Comparison of ENCODE assay signal across 21 mouse cellular contexts in genomic region chr13:67065386-67065785, GRCm38 (mm10). TPM values are rescaled to one million over a fixed set of nuclear protein-coding genes. Genes with fewer than 3 reads are reported as not detected.
"Had no signal": no experiment of that assay in that cellular context is flagged by ENCODE, and none has a peak within 500 bp of the region (broad histone marks: within the 10 kb centered on the region; RNA-seq: fewer than 3 reads in every experiment).

No protein-coding gene starts in this region.

- H3K4me2 ChIP-seq: limb, embryonic 13.5 days; liver, embryonic 13.5 days; midbrain, embryonic 13.5 days; neural tube, embryonic 13.5 days; stomach, embryonic 15.5 days had no signal

- H3K4me1 ChIP-seq: limb, embryonic 13.5 days; stomach, embryonic 15.5 days had no signal

- H3K27ac ChIP-seq: kidney, postnatal 0 days; limb, embryonic 13.5 days; liver, embryonic 13.5 days; midbrain, embryonic 13.5 days; neural tube, embryonic 13.5 days; stomach, embryonic 15.5 days had no signal

- H3K9ac ChIP-seq: limb, embryonic 13.5 days; liver, embryonic 13.5 days; midbrain, embryonic 13.5 days; neural tube, embryonic 13.5 days; stomach, embryonic 15.5 days had no signal

- ATAC-seq: midbrain, embryonic 13.5 days; midbrain, embryonic 16.5 days had no signal

- DNase-seq: kidney, adult 2 months; kidney, postnatal 25 days; layer of hippocampus, postnatal 36 days; left cerebral cortex, postnatal 4 days; liver, embryonic 13.5 days; lung, adult 2 months; lung, postnatal 14 days; lung, postnatal 4 days; retina, postnatal 1 day; right cerebral cortex, postnatal 25 days; spleen, adult 18-20 months; thymus, adult 18-20 months; thymus, postnatal 36 days had no signal

- H3K4me3 ChIP-seq: limb, embryonic 13.5 days; liver, embryonic 13.5 days; midbrain, embryonic 13.5 days; myocyte; neural tube, embryonic 13.5 days; stomach, embryonic 15.5 days had no signal

- H3K27me3 ChIP-seq: limb, embryonic 13.5 days; liver, embryonic 13.5 days; midbrain, embryonic 13.5 days; neural tube, embryonic 13.5 days; stomach, embryonic 15.5 days had no signal

- H3K9me3 ChIP-seq: liver, embryonic 13.5 days; stomach, embryonic 15.5 days had no signal

RNA-seq across cellular contexts. Expression of gene Zfp708, which starts 32.4 kb away (rescaled TPM):
- polyA plus RNA-seq: large intestine, adult 2 months had no signal

RNA-seq across cellular contexts. Expression of gene Rslcan18, which starts 50.7 kb away (rescaled TPM):
- total RNA-seq: left cerebral cortex, postnatal 4 days had no signal
- polyA plus RNA-seq: midbrain, embryonic 13.5 days; midbrain, embryonic 16.5 days; neural tube, embryonic 13.5 days had no signal
